Mouse (Mus musculus): ENCODE results near the gene Thrb. TPM values are rescaled to one million over a fixed set of nuclear protein-coding genes. Genes with fewer than 3 reads are reported as not detected.
A peak's percentile ranks its signal among the peaks of the same experiment; 100 is the strongest.

Thrb gene
- polyA plus RNA-seq, 1 experiment from 2014 or later, result 2.0 TPM

DNA sequence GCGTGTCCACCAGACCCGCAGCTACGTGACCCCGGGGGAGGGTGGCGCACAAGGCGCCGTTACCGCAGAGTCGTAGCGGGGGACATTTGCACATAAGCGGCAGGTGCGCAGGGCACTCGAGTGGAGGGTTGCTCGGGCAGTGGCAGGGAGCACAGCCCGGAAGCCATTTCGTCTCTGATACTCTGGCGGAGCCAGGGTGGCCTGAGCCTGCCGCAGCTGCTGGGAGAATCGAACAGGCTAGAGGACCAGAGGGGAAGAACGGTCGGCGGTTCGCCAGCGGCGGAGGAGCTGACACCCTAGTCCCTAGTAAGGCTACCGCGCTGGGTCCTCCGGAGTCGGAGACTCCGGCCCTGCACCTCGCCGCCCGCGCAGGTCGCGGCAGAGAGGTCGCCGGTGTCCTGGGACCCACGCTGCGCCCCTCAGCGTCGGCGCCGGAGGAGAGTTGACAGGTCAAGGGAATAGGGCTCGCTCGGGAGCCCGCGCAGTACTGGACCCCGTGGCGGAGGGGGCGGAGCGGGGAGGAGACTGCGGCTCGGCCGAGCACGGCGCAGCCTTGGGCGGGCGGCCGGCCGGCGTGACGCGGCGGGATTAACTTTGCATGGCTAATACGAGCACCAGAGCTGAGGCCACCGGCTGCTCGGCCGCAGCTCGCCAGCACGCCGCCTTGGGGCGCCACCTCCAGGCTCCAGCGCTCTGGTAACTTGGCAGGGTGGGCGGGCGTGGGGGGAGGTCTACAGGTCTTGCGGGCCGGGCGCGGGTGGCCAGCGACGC lies 453 bp downstream of the Thrb start:
- H3K27ac ChIP-seq (ENCODE audit: low read depth), result no peak overlapping the region
- peaks cover 7% of the 10 kb centered on the region; the same call in 1 of the 2 replicates for H3K4me1 ChIP-seq (replicated peaks; ENCODE audit: control insufficient read depth, insufficient read depth, low read length)
- DNase-seq (ENCODE audit: low spot score), result peak; percentile 86
- ATAC-seq (replicated peaks; ENCODE audit: low FRiP score, low TSS enrichment, low read depth), result peak; percentile 95
- under 1% methylated on average over 79 of the region's 82 CpGs for WGBS
- no peaks in the 10 kb centered on the region for H3K9me3 ChIP-seq (ENCODE audit: control insufficient read depth, low read length)
- no peaks in the 10 kb centered on the region for H3K36me3 ChIP-seq (ENCODE audit: control insufficient read depth, insufficient read depth, low read length)
- H3K9ac ChIP-seq (ENCODE audit: low read length), result peak overlapping the region; percentile 47
- H3K4me2 ChIP-seq (ENCODE audit: low read length), result peak overlapping the region; percentile 98
- H3K4me3 ChIP-seq (ENCODE audit: low read depth, low read length), result peak overlapping the region; percentile 64
- peaks cover 36% of the 10 kb centered on the region for H3K27me3 ChIP-seq (replicated peaks; ENCODE audit: control insufficient read depth, insufficient read depth, low read length)

- WGBS, result under 1% methylated on average over 16 of the region's 16 CpGs
- peak overlapping the region; percentile 47 for H3K9ac ChIP-seq (ENCODE audit: low read length)
- H3K9me3 ChIP-seq (ENCODE audit: control insufficient read depth, low read length), result no peaks in the 10 kb centered on the region
- H3K36me3 ChIP-seq (ENCODE audit: control insufficient read depth, insufficient read depth, low read length), result no peaks in the 10 kb centered on the region
- H3K27ac ChIP-seq (ENCODE audit: low read depth), result no peak overlapping the region
- H3K27me3 ChIP-seq (replicated peaks; ENCODE audit: control insufficient read depth, insufficient read depth, low read length), result peaks cover 36% of the 10 kb centered on the region
- peak overlapping the region; percentile 98 for H3K4me2 ChIP-seq (ENCODE audit: low read length)
- ATAC-seq (replicated peaks; ENCODE audit: low FRiP score, low TSS enrichment, low read depth), result peak; percentile 41
- peak overlapping the region; percentile 64 for H3K4me3 ChIP-seq (ENCODE audit: low read depth, low read length)
- DNase-seq (ENCODE audit: low spot score), result peak; percentile 79
- H3K4me1 ChIP-seq (replicated peaks; ENCODE audit: control insufficient read depth, insufficient read depth, low read length), result peaks cover 7% of the 10 kb centered on the region; the same call in 1 of the 2 replicates
Measured at GRCm38 (mm10) chr14:17661100-17661521, 1.1 kb downstream of the Thrb start.

- DNase-seq (ENCODE audit: low spot score), result no peak
- peaks cover 7% of the 10 kb centered on the region; the same call in 1 of the 2 replicates for H3K4me1 ChIP-seq (replicated peaks; ENCODE audit: control insufficient read depth, insufficient read depth, low read length)
- H3K4me2 ChIP-seq (ENCODE audit: low read length), result no peak overlapping the region
- no peak overlapping the region for H3K9ac ChIP-seq (ENCODE audit: low read length)
- 49% methylated on average over 5 of the region's 5 CpGs for WGBS
- H3K9me3 ChIP-seq (ENCODE audit: control insufficient read depth, low read length), result no peaks in the 10 kb centered on the region
- no peak for ATAC-seq (replicated peaks; ENCODE audit: low FRiP score, low TSS enrichment, low read depth)
- no peak overlapping the region for H3K27ac ChIP-seq (ENCODE audit: low read depth)
- H3K4me3 ChIP-seq (ENCODE audit: low read depth, low read length), result no peak overlapping the region
- H3K36me3 ChIP-seq (ENCODE audit: control insufficient read depth, insufficient read depth, low read length), result no peaks in the 10 kb centered on the region
- H3K27me3 ChIP-seq (replicated peaks; ENCODE audit: control insufficient read depth, insufficient read depth, low read length), result peaks cover 36% of the 10 kb centered on the region
Measured at GRCm38 (mm10) chr14:17662087-17662486, 2.0 kb downstream of the Thrb start.

DNA sequence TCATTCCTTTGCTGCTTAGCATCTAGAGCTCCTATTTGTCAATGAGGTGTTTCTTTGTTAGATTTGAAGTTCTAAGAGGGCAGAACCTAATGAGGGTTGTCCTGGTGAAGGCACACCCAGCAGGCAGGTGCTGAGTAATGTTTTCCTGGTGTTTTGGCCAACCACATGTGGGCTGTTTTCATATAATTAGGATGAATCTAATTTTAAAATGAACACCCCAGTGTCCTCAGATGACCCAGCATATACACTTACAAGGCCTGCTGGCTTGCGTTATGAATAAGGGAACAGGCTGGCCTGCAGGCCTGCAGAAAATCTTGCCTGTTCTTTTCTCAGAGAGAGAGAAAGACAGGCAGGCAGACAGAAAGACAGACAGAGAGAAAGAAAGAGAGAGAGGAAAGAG lies 14.3 kb downstream of the Thrb start:
- Histone ChIP-seq H3K9me3 (ENCODE audit: control insufficient read depth, low read length) (no peaks in the 10 kb centered on the region), H3K4me2 (ENCODE audit: low read length) (no peak overlapping the region), H3K4me1 (replicated peaks; ENCODE audit: control insufficient read depth, insufficient read depth, low read length) (no peaks in the 10 kb centered on the region), H3K9ac (ENCODE audit: low read length) (no peak overlapping the region), H3K27ac (ENCODE audit: low read depth) (no peak overlapping the region), H3K27me3 (replicated peaks; ENCODE audit: control insufficient read depth, insufficient read depth, low read length) (no peaks in the 10 kb centered on the region), H3K4me3 (ENCODE audit: low read depth, low read length) (no peak overlapping the region), H3K36me3 (ENCODE audit: control insufficient read depth, insufficient read depth, low read length) (no peaks in the 10 kb centered on the region)
- no peak for ATAC-seq (replicated peaks; ENCODE audit: low FRiP score, low TSS enrichment, low read depth)
- WGBS, result 79% methylated on average over 1 of the region's 1 CpGs
- no peak for DNase-seq (ENCODE audit: low spot score)

DNA sequence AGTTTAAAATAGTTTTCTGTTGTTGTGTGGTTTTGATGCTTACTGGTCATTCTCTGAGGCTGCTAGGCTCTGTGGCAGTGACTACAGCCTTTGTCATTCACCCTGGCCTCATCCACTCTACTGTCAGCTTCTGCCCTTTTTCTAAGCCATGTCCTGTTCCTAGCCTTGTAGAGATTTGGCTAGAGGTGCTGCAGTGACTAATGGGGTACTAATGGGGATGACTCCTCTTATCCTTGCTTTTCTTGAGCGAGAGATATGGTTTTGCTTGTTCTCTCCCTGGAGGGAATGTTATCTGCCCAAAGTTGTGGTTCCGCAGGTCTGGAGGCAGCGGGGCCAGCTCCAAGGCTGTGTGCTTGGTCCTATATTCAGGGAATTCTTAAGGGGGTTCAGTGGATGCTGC lies 15.2 kb downstream of the Thrb start:
- H3K36me3 ChIP-seq (ENCODE audit: control insufficient read depth, insufficient read depth, low read length), result no peaks in the 10 kb centered on the region
- no peak overlapping the region for H3K4me3 ChIP-seq (ENCODE audit: low read depth, low read length)
- WGBS, result 80% methylated on average over 3 of the region's 3 CpGs
- no peak overlapping the region for H3K9ac ChIP-seq (ENCODE audit: low read length)
- ATAC-seq (replicated peaks; ENCODE audit: low FRiP score, low TSS enrichment, low read depth), result no peak
- H3K27me3 ChIP-seq (replicated peaks; ENCODE audit: control insufficient read depth, insufficient read depth, low read length), result no peaks in the 10 kb centered on the region
- H3K9me3 ChIP-seq (ENCODE audit: control insufficient read depth, low read length), result no peaks in the 10 kb centered on the region
- no peak overlapping the region for H3K4me2 ChIP-seq (ENCODE audit: low read length)
- no peak overlapping the region for H3K27ac ChIP-seq (ENCODE audit: low read depth)
- H3K4me1 ChIP-seq (replicated peaks; ENCODE audit: control insufficient read depth, insufficient read depth, low read length), result no peaks in the 10 kb centered on the region
- no peak for DNase-seq (ENCODE audit: low spot score)

DNA sequence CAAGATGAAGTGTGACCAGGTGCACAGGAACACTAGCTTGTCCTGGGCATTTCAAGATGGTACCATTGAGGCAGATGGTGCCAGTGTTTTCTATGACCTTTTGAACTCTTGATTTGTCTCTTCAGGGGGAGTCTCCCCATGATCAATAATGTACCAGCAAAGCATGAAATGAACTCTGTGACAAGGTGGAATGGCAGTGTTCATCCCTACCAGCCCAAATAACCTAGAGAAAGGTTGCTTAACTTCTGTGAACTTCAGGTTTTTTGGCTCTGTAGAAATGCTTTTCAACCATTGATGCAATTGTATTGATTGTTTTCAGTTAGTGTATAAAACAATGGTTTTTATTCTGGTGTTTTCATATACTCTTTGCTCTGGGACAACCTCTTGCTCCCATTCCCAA lies 21.4 kb downstream of the Thrb start:
- H3K27ac ChIP-seq (ENCODE audit: low read depth), result no peak overlapping the region
- H3K27me3 ChIP-seq (replicated peaks; ENCODE audit: control insufficient read depth, insufficient read depth, low read length), result no peaks in the 10 kb centered on the region
- H3K9me3 ChIP-seq (ENCODE audit: control insufficient read depth, low read length), result no peaks in the 10 kb centered on the region
- no peak overlapping the region for H3K4me3 ChIP-seq (ENCODE audit: low read depth, low read length)
- DNase-seq (ENCODE audit: low spot score) (no peak), ATAC-seq (replicated peaks; ENCODE audit: low FRiP score, low TSS enrichment, low read depth) (no peak)
- H3K4me1 ChIP-seq (replicated peaks; ENCODE audit: control insufficient read depth, insufficient read depth, low read length), result no peaks in the 10 kb centered on the region
- no peak overlapping the region for H3K9ac ChIP-seq (ENCODE audit: low read length)
- no peaks in the 10 kb centered on the region for H3K36me3 ChIP-seq (ENCODE audit: control insufficient read depth, insufficient read depth, low read length)
- no peak overlapping the region for H3K4me2 ChIP-seq (ENCODE audit: low read length)

DNA sequence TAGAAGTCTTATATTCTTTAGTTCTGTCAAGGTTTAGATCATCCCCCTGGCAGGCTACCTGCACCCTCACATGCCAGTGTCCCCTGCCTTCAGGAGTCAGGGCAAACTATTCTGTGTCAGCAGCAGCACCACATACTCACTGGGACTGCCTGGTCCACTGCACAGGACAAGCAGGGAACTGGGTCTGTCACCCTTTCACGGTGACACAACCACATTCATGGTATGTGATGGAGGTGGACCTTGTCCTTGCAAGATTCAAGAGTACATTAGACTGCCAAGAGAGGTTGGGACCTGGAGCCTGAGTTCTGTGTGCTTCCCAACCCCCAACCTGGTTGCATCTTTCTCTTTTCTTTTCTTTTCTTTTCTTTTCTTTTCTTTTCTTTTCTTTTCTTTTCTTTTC lies 24.8 kb downstream of the Thrb start:
- Histone ChIP-seq H3K4me1 (replicated peaks; ENCODE audit: control insufficient read depth, insufficient read depth, low read length) (no peaks in the 10 kb centered on the region), H3K4me3 (ENCODE audit: low read depth, low read length) (no peak overlapping the region), H3K27ac (ENCODE audit: low read depth) (no peak overlapping the region), H3K27me3 (replicated peaks; ENCODE audit: control insufficient read depth, insufficient read depth, low read length) (no peaks in the 10 kb centered on the region), H3K9ac (ENCODE audit: low read length) (no peak overlapping the region), H3K36me3 (ENCODE audit: control insufficient read depth, insufficient read depth, low read length) (no peaks in the 10 kb centered on the region), H3K9me3 (ENCODE audit: control insufficient read depth, low read length) (no peaks in the 10 kb centered on the region), H3K4me2 (ENCODE audit: low read length) (no peak overlapping the region)
- ATAC-seq (replicated peaks; ENCODE audit: low FRiP score, low TSS enrichment, low read depth), result no peak
- WGBS, result 78% methylated on average over 1 of the region's 1 CpGs
- no peak for DNase-seq (ENCODE audit: low spot score)

DNA sequence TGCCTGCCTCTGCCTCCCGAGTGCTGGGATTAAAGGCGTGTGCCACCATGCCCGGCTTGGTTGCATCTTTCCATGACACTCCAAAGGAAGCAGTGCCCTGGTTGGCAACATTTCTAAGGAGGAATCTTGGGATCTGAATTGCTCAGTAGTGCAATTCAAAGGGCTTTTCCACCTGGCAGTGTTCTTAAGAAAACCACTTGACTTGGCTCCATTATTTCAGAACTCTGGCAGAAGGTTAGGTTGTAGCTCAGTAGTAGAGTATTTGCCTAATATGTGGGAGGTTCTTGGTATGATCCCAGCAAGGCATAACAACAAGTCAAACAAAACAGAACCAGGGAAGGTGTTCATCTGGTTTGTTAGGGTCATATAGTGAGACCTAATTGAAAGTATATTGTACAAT lies 25.4 kb downstream of the Thrb start:
- no peak for DNase-seq (ENCODE audit: low spot score)
- no peaks in the 10 kb centered on the region for H3K9me3 ChIP-seq (ENCODE audit: control insufficient read depth, low read length)
- no peaks in the 10 kb centered on the region for H3K36me3 ChIP-seq (ENCODE audit: control insufficient read depth, insufficient read depth, low read length)
- no peaks in the 10 kb centered on the region for H3K4me1 ChIP-seq (replicated peaks; ENCODE audit: control insufficient read depth, insufficient read depth, low read length)
- no peak overlapping the region for H3K27ac ChIP-seq (ENCODE audit: low read depth)
- H3K4me3 ChIP-seq (ENCODE audit: low read depth, low read length), result no peak overlapping the region
- H3K4me2 ChIP-seq (ENCODE audit: low read length), result no peak overlapping the region
- 94% methylated on average over 3 of the region's 3 CpGs for WGBS
- no peak overlapping the region for H3K9ac ChIP-seq (ENCODE audit: low read length)
- H3K27me3 ChIP-seq (replicated peaks; ENCODE audit: control insufficient read depth, insufficient read depth, low read length), result no peaks in the 10 kb centered on the region
- no peak for ATAC-seq (replicated peaks; ENCODE audit: low FRiP score, low TSS enrichment, low read depth)

- Histone ChIP-seq H3K9ac (ENCODE audit: low read length) (no peak overlapping the region), H3K36me3 (ENCODE audit: control insufficient read depth, insufficient read depth, low read length) (no peaks in the 10 kb centered on the region), H3K4me3 (ENCODE audit: low read depth, low read length) (no peak overlapping the region), H3K9me3 (ENCODE audit: control insufficient read depth, low read length) (no peaks in the 10 kb centered on the region), H3K27ac (ENCODE audit: low read depth) (no peak overlapping the region), H3K27me3 (replicated peaks; ENCODE audit: control insufficient read depth, insufficient read depth, low read length) (no peaks in the 10 kb centered on the region), H3K4me1 (replicated peaks; ENCODE audit: control insufficient read depth, insufficient read depth, low read length) (no peaks in the 10 kb centered on the region), H3K4me2 (ENCODE audit: low read length) (no peak overlapping the region)
- 70% methylated on average over 3 of the region's 3 CpGs for WGBS
- ATAC-seq (replicated peaks; ENCODE audit: low FRiP score, low TSS enrichment, low read depth), result no peak
- DNase-seq (ENCODE audit: low spot score), result no peak
Measured at GRCm38 (mm10) chr14:17686939-17687338, 26.9 kb downstream of the Thrb start.
